Mouse (Mus musculus) right cerebral cortex, adult 2 months (tissue): Measurements from ENCODE around the gene Mtm1.
"Not testable (repeated sequence)": the region's sequence is repeated elsewhere in the genome, so short reads cannot be mapped to it uniquely, and the experiment has no call there.

Source experiments
- DNase-seq, 2 experiments: peaks; one replicate each; pipeline ENCODE4 v3.0.0; 2021 to 2022; ENCODE audit warnings: low spot score in 2 of 2

Gene Mtm1

GRCm38 (mm10) chrX:71287088-71287487 lies 76.5 kb downstream of the Mtm1 start:
- DNase-seq, result no peak

GRCm38 (mm10) chrX:71294191-71294590 lies 83.6 kb downstream of the Mtm1 start:
- DNase-seq, result peak in 1 of 2 experiments; percentile 6

GRCm38 (mm10) chrX:71296005-71296404 lies 85.4 kb downstream of the Mtm1 start:
- DNase-seq, result no peak

GRCm38 (mm10) chrX:71302148-71302547 lies 91.6 kb downstream of the Mtm1 start:
- DNase-seq, result no peak

GRCm38 (mm10) chrX:71311229-71311628 lies 100.7 kb downstream of the Mtm1 start:
- peak; percentile 52 to 53 for DNase-seq

GRCm38 (mm10) chrX:71314380-71314779 lies 103.8 kb downstream of the Mtm1 start:
- DNase-seq, result peak in 1 of 2 experiments; percentile 8

- no peak for DNase-seq
Observed at GRCm38 (mm10) chrX:71352033-71352432, 141.5 kb downstream of the Mtm1 start.

GRCm38 (mm10) chrX:71355331-71355730 lies 144.8 kb downstream of the Mtm1 start:
- no peak for DNase-seq

- not testable (repeated sequence) for DNase-seq
Observed at GRCm38 (mm10) chrX:71361793-71362192, 151.2 kb downstream of the Mtm1 start.

GRCm38 (mm10) chrX:71364062-71364461 lies 153.5 kb downstream of the Mtm1 start:
- peak; percentile 26 to 43 for DNase-seq

GRCm38 (mm10) chrX:71364554-71364991 lies 154.0 kb downstream of the Mtm1 start, which contains the start of gene Mtmr1:
Gene Mtmr1, plus strand, starts transcription at chrX:71364760.
- DNase-seq, result peak; percentile 58 to 66

GRCm38 (mm10) chrX:71365011-71365410 lies 154.4 kb downstream of the Mtm1 start:
- DNase-seq, result peak; percentile 10 to 12
